Mouse (Mus musculus) frontal cortex, postnatal 10 days (tissue): ENCODE measurements around the gene Lztr1.

Experiments used
- DNase-seq, 2 experiments: peaks; one replicate each; pipeline ENCODE4 v3.0.0; 2022; ENCODE audit warnings: low spot score in 2 of 2, mixed read lengths in 1 of 2

Gene Lztr1

DNA sequence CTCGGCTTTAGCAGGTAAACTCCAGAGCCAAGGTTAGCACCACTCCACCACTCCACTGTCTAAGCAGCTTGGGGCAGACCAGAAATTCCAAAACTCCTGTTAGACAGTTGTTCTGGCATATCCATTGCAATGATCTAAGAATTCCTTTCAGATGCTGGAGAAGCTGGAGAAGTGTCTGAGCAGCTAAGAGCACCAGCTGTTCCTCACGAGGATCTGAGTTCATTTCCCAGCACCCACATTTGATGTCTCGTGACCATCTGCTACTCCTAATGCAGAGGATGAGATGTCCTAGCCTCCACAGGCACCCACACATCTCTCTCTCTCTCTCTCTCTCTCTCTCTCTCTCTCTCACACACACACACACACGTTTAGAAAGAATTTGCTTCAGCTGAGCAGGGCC is 48.4 kb downstream of the Lztr1 start:
- DNase-seq, result no peak

DNA sequence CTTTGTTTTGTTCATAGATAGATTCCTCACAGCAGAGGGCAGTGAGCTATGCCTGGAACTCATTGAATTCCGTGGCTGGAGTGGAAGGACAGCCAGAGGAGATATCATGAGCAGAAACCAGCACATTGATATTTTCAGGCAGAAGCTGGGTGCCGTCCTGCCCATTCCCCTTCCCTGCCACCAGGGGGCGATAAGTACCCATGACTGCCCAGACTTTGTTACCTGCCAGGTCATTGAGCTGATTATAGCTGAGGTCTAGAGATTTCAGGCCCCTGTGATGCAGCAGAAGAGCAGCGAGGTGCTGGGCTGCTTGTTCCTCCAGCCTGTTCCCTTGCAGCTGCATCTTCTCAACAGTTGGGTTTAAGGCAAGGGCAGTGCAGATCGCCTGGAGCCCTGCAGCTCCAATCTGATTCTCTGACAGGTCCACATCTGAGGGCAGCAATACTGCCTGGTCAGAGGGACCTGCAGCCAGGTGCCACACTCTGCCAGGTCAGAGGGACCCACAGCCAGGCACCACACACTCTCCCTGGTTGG is 49.5 kb downstream of the Lztr1 start:
- peak in 1 of 2 experiments; percentile 59 for DNase-seq

DNA sequence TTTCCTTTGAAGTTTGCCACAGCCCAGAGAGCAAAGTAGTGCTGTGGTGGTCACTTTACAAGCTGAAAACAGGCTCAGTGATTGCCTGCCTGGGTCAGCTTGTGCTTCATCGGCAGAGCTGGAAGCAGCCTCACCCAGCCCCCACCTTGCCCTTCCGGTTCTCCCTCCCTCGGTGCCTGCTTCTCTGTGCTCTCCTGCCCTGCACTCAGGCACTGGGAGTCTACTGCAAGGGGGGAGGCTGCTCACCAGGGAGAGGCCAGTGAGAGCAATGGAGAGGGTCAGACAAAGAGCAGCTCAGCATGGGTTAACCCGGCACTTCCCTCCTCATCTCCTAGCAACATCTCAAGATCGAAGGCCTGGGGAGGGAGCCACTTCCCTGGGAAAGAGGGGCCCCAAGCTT is 50.3 kb downstream of the Lztr1 start:
- no peak for DNase-seq

DNA sequence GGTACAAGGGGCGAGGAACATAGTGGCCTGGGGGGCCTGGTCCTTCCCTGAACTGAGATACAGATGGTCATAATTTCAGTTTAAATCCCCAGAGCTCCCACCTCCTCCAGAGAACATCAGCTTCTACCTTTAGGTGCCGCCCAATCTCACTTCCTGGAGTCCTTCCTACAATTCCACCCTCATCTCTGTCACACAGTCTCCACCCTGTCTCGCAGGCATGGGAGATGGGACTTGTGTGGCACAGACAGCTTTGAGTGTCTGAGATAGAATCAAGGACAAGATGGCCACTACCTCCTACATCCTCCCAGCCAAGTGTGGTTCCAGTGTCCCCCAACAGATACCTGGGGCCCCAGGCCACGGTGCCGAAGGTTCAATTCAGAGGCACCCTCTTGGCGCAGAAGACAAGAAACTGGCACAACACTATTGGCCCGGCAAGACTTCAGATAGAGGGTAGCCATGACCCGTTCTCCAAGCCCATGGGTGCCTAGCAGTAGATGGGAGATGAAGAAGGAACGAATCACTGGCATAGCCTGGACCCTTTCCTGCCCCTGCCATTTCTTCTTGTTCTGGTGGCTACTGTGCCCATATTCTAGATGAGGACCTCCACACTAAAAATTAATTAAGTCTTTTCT is 51.0 kb downstream of the Lztr1 start:
- DNase-seq, result no peak

DNA sequence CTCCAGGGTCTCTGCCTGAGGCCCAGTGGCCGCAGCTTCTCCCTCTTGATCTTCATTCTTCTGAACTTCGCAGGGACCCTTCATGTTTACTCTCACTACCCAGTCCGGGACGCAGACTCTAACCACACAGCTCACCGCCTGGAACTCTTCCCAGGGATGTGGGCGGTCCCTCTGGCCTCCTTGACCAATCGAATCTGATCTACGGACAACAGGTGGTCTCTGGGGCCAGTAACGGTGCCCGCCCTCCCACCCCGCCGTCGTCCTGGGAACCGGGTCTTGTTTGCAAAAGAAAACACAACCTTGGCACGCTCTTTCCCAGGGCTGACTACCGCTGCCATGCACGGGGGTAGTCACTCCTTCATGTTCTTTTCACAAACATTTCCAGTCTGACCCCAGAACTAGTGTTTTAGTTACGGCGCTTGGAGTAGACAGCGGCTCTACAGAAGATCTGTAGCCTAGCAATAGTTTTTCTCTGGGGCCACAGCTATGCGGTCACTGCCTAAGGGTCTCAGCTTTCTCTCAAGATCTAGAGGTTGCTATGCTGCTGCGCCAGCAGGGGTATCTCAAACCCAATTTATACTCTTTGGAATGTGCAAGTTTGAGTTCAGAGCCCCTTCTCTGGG is 52.8 kb downstream of the Lztr1 start, which contains the start of gene Lrrc74b:
Gene Lrrc74b, minus strand, starts transcription at position 120 of the 623 bp plus-strand sequence.
- peak; percentile 52 to 58 for DNase-seq

DNA sequence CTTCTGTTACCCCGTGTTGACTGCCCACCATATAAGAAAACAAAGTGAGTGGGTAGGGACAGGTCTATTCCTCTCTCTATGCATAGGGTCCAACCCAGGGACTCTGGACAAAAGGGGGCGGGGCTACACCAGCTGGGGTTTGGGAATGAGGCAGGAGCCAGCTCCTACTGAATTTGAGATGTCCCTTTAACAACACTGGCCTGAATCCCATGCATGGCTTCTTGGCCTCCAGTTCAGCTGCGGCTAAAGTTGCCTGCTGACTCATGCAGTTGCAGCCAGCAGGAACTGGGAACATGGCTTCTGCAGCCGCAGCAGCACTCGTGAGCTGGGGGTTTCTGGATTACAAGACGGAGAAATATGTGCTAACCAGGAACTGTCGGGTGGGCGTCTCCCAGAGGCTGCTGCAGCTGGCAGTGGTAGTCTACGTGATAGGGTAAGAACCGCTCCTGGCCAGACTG is 53.3 kb downstream of the Lztr1 start, which contains the start of gene P2rx6:
Gene P2rx6, plus strand, starts transcription at position 135 of the 458 bp plus-strand sequence.
- DNase-seq, result no peak

DNA sequence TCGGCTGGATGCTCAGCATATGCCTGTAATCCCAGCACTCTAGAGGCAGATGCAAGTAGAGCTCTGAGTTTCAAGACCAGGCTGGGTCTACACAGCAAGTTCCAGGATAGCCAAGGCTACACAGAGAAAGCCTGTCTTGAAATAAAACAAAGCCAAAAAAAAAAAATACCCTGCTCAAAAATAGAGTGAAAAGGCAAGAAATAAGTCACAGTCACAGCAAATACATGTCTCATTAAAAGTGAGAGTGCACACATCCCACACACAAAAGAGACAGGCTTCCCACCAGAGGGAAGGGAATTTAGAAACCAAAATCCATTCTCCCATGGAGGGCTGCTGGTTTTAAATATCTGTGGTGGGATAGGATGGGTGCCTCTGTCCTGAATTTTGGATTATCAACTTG is 55.1 kb downstream of the Lztr1 start:
- no peak for DNase-seq

DNA sequence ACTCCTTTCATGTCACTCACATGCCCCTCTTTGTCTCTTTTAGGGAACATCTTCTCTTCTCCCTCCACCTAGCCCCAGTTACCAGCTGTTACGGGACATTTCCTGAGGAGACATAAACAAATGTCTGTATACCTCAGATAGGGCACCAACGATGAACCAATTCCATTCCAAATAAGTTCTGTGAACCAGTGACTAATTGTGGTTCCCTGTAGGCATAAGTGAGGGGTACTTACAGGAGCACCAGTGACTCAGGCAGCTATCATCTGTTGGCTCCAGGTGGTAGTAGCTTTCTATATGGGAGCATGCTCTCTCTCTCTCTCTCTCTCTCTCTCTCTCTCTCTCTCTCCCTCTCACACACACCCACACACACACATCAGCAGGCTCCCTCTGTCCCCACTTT is 55.7 kb downstream of the Lztr1 start:
- no peak for DNase-seq

DNA sequence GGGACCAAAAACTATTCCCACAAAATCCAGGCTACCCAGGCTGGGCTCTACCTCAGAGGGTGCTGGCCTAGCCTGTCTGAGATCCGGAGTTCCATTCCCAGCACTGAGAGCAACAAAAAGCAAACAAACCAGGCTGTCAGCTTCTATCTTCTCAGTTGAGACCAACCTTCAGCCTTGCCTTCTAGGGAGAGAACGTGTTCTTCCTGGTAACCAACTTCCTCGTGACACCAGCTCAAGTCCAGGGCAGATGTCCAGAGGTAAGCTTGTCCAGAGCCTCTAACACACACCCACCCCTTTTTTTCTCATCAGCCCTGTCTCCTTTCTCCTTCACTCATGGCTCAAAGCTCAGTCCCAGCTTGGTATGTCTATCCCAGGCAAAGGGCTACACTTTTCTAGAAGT is 56.3 kb downstream of the Lztr1 start:
- DNase-seq, result no peak

DNA sequence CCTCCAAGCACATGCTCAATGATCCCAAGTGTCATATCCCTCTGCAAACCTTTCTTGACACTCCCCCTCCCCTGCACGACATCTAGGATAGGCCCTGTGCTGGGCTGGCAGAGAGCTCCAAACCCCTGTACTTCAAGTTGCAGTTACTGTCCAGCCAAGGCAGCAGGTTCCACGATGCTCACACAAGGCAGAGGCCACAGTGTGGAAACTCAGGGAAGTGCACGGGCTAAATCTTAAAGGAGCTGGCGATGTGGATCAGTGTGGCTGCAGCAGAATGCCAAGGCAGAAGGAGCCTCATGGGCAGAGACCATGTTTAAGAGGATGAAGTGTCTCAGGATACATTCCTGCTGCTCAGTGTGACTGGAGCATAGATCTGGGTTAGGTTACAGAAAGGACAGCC is 57.7 kb downstream of the Lztr1 start:
- DNase-seq, result no peak
